11 mouse cellular contexts compared by ENCODE assay signal in genomic region chr3:68624471-68624870, GRCm38 (mm10).
"Had no signal": no experiment of that assay in that cellular context is flagged by ENCODE, and none has a peak within 500 bp of the region (broad histone marks: within the 10 kb centered on the region; RNA-seq: fewer than 3 reads in every experiment).

No protein-coding gene starts in this region.

- H3K4me2 ChIP-seq: limb, embryonic 13.5 days; liver, embryonic 15.5 days; lung, embryonic 14.5 days; midbrain, embryonic 13.5 days had no signal

- H3K4me1 ChIP-seq: limb, embryonic 13.5 days; liver, embryonic 15.5 days; midbrain, embryonic 13.5 days had no signal

- H3K9ac ChIP-seq: limb, embryonic 13.5 days; liver, embryonic 15.5 days; lung, embryonic 14.5 days; midbrain, embryonic 13.5 days had no signal

- H3K27me3 ChIP-seq: limb, embryonic 13.5 days; liver, embryonic 15.5 days; midbrain, embryonic 13.5 days had no signal

- H3K4me3 ChIP-seq: limb, embryonic 13.5 days; liver, embryonic 15.5 days; midbrain, embryonic 13.5 days had no signal

- ATAC-seq: midbrain, embryonic 13.5 days had no signal

- DNase-seq: kidney, adult 8-10 months; kidney, postnatal 25 days; left cerebral cortex, postnatal 4 days; lung, embryonic 14.5 days; lung, postnatal 10 days; right cerebral cortex, postnatal 14 days; thymus, postnatal 36 days had no signal

- H3K27ac ChIP-seq: limb, embryonic 13.5 days; liver, embryonic 15.5 days; macrophage; midbrain, embryonic 13.5 days had no signal

- H3K9me3 ChIP-seq: limb, embryonic 13.5 days; liver, embryonic 15.5 days; midbrain, embryonic 13.5 days had no signal

- H3K36me3 ChIP-seq: limb, embryonic 13.5 days; liver, embryonic 15.5 days had no signal
